In the genomic region with DNA sequence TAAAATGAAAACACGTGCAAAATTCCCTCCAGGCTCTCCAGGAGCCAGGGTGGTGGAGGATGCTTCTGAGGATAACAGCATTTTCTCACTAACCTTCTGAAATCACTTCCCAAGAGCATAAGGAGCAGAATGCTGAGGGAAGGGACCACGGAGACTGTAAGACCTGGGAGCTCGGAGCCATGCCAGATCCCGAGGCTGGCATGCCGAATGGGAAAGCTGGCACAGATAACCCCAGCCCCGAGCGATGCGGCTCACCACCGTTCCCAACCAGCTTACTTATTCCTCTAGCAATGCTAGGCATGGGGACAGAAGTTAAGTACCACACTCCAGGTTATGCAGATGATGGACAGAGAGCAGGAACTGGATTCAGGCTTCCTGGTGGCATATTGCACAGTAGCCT, we compare ENCODE assay signal across 15 mouse cellular contexts. TPM values are rescaled to one million over a fixed set of nuclear protein-coding genes. Genes with fewer than 3 reads are reported as not detected.
A peak's percentile ranks its signal among the peaks of the same experiment; 100 is the strongest.
DNase-seq lines count a peak whose midpoint lies in the region.
"Had no signal": no experiment of that assay in that cellular context is flagged by ENCODE, and none has a peak within 500 bp of the region (broad histone marks: within the 10 kb centered on the region; RNA-seq: fewer than 3 reads in every experiment).

No protein-coding gene starts in this region.

- peak; percentile 80 for DNase-seq in heart, adult 11 months
- DNase-seq in heart, adult 9 months (ENCODE audit: low spot score in 2 of 2): no peak
- peak; percentile 54 for DNase-seq in brain, adult 2 months (ENCODE audit: low read depth, low spot score)
- peak; percentile 36 for DNase-seq in cerebellum, adult 11-12 months
- peak; percentile 81 to 82 for DNase-seq in cerebellum, postnatal 14 days
- no peak for DNase-seq in spleen, adult 12 weeks (ENCODE audit: low spot score)
- DNase-seq in gastrocnemius, postnatal 36 days: no peak
- DNase-seq: embryo, embryonic 11 days; gastrocnemius, adult 2 months; heart, postnatal 4 days; liver; liver, postnatal 0 days; lung, postnatal 14 days; right cerebral cortex, postnatal 25 days; thymus, adult 2 months had no signal

- intact Hi-C loops in gastrocnemius, postnatal 36 days (cut with DNase I): no loop called here

RNA-seq across cellular contexts. Expression of a gene that starts 13.7 kb away (rescaled TPM):
- total RNA-seq in gastrocnemius, postnatal 36 days (2021): 1 to 10 TPM; 2.4 to 3.6 TPM

Comparison
In these comparisons a context has a peak if more than half of its experiments do, and no peak if none do; other contexts are left out.
1. DNase-seq: peak in heart, adult 11 months (single experiment), brain, adult 2 months (single experiment), cerebellum, adult 11-12 months (single experiment) and cerebellum, postnatal 14 days (2 of 2); none in heart, adult 9 months (0 of 2), spleen, adult 12 weeks (single experiment) and gastrocnemius, postnatal 36 days (0 of 2).